Mouse (Mus musculus) layer of hippocampus, postnatal 25 days (tissue): ENCODE data around the gene Lgmn. TPM values are rescaled to one million over a fixed set of nuclear protein-coding genes. Genes with fewer than 3 reads are reported as not detected.

Experiments used
- DNase-seq, 2 experiments: peaks; one replicate each; pipeline ENCODE4 v3.0.0; 2022; ENCODE audit warnings: mixed read lengths in 2 of 2, low spot score in 1 of 2; ENCODE audit errors: extremely low spot score in 1 of 2
- total RNA-seq, 2 experiments: library from RNA; stranded (reverse); gene quantifications; 2 replicates each; pipeline ENCODE4 v1.2.3; 2021

Gene Lgmn
- total RNA-seq, 2 experiments from 2014 or later: 98.6 to 102 TPM

DNA sequence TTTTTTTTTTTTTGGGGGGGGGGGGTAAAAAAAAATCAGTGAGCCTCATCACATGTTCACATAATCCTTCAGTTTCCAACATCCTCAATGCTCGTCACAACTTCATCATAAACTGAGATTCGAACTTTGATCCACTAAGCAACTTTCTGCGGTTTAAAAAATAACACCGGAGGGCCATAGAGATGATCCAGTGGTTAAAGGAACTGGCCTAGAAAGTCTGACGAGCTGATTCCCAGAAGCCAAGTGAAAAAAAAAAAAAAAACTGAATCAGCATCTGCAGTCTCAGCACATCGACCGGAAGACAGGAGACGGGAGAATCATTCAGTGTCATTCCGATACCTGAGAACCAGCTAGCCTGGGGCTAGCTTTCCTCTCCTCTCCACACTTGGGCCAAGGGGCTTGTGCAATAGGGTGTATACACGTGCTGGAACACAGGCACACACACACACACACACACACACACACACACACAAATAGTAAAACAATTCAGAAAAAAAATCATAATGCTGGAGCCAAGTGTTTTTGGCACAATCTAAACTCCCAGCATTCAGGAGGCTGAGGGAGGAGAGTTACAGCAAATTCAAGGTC, 2.6 kb downstream of the Lgmn start:
- DNase-seq: no peak

GRCm38 (mm10) chr12:102434107-102434506, 5.5 kb downstream of the Lgmn start:
- no peak for DNase-seq

DNA sequence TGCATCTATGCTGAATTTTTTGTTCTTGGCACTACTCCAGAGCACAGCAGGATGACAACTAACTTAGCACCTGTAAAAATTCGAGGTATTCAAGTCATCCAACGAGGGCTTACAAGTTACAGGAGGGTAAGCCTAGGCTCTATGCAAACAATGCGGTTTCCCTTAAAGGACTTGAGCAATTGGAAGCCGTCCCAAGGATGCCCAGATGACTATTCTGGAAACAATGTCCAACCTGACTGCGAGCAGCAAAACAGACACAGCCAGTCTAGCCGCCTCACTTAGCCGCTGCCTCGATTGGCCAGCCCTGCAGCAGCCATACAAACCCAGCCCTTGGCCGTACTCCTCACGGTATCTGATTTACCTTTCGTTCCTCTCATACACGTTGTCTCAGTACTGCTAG, 7.4 kb downstream of the Lgmn start:
- DNase-seq: no peak

DNA sequence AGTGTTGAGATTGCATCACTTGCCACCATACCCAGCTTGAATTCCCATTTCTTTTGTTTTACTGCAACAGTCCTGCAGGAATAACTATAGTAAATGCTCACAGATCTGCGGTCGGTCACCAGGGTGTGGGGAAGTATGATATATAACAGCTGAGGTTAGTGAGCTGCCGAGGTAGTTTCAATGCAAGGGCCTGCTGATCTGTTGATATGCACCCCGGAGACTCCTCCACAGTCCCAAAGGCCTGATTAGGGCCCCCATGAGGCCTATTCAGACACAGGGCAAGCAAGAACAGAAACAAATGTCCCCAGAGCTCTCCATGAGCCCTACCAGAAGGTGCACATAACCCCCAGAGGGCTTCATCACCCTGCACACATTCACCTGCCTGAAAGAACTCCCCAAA, 9.4 kb downstream of the Lgmn start:
- DNase-seq: no peak

GRCm38 (mm10) chr12:102429656-102430055, 10.0 kb downstream of the Lgmn start:
- no peak for DNase-seq

- no peak for DNase-seq
Observed at GRCm38 (mm10) chr12:102426285-102426684, 13.3 kb downstream of the Lgmn start.

DNA sequence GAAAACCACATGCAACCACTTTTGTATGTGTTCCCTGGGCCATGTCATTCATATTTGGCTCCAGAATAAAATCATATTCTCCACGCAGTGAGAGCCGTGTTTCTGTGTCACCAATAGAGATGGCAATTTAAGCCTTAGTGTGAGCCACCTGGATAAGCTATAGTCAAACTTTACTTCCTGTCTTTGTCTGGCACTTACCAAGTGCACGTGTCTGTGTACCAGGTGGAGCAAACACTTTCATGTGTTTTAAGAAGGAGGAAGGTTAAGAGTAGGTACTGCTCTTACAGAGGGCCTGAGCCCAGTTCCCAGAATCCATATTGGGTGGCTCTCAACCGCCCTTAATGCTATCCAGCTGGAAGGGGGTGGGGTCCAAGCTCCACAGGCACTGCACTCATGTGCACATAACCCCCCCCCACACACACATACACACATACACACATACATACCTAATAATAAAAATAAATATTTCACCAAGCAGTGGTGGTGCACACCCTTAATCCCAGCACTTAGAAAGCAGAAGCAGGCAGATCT, 14.5 kb downstream of the Lgmn start:
- DNase-seq: no peak

DNA sequence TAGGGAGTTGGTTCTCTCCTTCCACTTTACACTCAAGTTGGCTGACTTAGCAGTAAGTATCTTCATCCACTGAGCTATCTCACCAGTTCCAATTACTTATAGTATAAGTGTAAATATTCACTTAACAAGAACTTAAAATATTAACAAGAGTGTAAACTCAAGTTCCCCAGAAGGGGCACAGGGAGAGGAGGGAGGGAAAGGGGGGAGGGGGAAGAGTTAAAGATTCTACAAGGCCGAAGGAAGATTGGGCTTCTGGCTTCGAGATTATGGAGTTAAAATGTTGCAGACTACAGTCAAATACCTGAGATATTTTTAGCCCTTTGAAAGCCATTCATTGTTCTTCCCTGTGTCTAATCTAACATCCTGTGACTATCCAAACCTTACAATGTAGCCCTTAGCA, 15.2 kb downstream of the Lgmn start:
- no peak for DNase-seq

GRCm38 (mm10) chr12:102423625-102424024, 16.0 kb downstream of the Lgmn start:
- DNase-seq: no peak

GRCm38 (mm10) chr12:102422623-102423320, 16.8 kb downstream of the Lgmn start:
- DNase-seq: no peak

- DNase-seq: no peak
Observed at GRCm38 (mm10) chr12:102422065-102422464, 17.5 kb downstream of the Lgmn start.

- no peak for DNase-seq
Observed at GRCm38 (mm10) chr12:102420168-102420890, 19.3 kb downstream of the Lgmn start.

- DNase-seq: no peak
Observed at GRCm38 (mm10) chr12:102419544-102419943, 20.1 kb downstream of the Lgmn start.

DNA sequence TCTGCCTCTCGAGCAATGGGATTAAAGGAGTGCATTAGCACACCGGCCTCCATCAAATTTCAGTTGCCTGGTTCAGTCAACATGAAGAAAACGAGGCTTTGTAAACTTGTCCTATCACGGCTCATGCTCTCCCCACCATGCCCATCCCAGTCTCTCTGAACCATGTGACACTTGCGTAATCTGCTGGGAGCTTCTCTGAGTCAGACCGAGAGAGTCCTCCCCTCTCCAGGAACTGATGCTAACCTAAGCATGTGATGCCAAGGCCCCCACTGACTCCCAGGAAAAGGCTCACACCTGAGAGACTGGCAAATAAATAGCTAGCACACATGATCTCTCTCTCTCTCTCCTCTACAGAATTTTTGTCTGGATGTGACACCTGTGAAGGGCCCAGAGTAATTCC, 21.9 kb downstream of the Lgmn start:
- no peak for DNase-seq

GRCm38 (mm10) chr12:102416955-102417510, 22.6 kb downstream of the Lgmn start:
- no peak for DNase-seq

DNA sequence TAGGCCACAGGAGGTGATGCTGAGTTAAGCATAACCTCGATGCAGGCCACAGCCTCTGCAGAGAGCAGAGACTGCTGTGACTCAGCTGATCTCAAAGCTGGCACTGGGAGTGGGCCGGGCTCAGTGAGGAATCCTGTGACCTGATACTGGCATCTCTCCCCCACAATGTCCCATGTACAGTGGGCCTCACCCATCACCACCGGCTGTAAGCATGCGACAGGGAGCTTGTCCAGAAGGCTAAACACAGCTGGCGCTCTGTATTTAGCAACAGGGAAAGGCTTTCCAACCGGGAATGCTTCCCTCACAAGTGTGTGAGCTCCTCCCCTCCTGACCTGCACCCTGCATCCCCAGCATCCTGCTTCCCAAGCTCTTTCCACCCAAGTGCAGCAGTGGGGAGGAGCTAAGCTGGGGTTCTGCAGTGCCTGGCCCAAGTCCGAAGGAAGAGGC, 23.2 kb downstream of the Lgmn start:
- DNase-seq: no peak

DNA sequence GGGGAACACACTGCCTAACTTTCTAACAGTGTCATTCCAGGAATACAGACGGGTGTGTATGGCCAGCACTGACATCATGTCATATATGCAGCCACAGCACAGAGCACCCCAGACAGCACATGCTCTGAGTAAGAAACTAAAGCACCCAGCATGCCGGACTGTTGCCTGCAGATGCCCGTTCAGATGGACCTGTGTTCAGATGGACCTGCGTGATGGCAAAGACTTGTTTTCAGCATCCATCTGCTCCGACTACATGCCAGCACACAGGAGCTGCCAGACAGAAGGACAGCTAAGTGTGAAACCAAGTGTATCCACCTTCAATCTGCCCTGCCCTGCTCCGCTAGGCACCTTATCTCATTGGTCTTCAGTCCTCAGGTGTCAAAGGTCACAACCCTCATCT, 24.9 kb downstream of the Lgmn start:
- DNase-seq: no peak

DNA sequence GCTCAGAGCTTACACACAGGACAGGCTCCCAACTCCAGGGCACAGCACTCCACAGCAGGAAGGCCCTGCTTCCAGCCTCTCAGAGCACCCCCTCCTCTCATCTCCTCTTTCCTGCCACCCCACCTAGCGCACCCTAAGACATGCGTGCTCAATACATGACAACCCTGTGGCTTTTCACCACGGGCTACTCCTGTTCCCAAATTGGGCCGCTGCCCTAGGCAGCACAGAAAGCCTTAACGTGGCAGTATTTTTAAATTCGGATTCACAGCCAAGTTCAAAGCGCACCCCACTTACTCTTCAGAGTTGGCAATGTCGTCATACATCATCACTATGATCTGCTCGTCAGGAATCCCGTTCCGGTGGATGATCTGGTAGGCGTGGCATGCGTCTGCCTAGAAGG, 26.4 kb downstream of the Lgmn start:
- DNase-seq: no peak

GRCm38 (mm10) chr12:102398588-102398987, 41.0 kb downstream of the Lgmn start:
- DNase-seq: no peak

DNA sequence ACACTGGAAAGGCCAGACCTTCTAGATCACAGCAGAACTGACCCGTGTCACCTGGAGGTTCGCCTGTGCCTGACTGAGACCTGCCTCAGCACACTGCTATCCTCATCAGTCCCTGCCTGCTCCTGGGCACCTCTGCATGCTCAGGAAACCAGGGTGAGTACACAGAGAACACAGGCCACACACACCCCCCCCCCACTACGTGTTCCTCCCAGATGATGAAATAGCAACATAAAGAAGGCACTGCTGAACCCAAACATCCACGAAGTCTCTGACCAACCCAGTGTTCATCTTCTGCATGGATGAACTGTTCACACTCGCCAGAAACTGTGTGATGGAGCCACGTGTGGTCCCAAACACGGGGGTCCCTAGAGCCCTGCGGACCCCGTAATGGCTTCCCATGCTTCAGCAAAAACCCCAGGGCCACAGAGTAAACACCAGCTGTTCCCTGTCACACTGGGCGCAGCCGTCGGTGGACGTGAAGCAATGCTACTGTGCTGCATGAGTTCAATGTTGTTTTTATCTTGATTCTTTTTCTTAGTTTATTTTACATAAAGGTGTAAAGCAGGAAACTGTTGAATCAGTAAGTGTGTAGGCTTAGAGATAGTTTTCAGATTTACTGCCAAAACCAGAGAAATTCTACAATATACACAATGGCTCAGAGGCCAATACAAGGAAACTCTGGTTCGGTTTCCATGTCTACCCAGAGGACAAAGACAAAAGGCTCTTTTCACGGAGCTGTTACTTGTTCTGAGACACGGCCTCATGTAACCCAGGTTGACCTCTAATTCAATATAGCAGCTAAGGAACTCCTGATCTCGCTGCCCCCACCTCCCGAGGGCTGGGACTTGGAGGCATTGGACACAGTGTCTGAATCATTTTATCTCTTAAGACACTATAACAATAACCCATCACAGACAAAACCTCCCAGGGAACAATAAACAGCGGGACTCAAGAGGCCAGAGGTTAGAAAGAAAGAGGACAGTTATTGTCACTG, 43.3 kb downstream of the Lgmn start:
- no peak for DNase-seq
